Mouse (Mus musculus) retina, embryonic 14.5 days (tissue): ENCODE data around the gene Sept14.

Experiments used
- DNase-seq: peaks from one replicate; pipeline ENCODE4 v3.0.0-alpha.2; 2015; ENCODE audit warnings: low spot score

Sept14 gene

DNA sequence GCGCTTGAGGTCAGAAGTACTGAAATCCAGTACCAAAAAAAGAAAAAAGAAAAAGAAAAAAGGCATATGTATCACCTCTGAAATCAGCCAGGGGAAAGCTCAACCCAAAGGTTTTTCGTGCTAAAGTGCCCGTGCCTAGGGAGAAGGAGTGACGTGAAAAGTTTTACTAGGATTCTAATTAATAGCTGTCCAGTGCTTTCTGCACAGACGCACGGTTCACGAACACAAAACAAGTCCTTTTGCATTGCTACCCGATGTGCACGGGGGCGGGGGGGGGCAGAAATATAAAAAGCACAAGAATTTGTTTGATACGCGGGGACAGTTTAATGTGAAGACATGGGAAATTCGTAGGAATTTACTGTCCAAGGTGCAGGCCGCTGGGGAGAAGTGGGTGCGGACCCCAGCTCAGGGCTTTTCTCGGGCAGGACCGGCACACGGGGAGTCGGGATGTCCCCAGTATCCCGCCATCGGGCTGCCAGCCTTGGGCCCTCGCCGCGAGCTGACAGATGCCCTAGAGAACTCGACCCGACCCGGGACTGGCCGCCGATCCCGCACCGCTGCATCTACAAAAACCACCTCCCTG lies 38.8 kb downstream of the Sept14 start:
- DNase-seq = no peak

DNA sequence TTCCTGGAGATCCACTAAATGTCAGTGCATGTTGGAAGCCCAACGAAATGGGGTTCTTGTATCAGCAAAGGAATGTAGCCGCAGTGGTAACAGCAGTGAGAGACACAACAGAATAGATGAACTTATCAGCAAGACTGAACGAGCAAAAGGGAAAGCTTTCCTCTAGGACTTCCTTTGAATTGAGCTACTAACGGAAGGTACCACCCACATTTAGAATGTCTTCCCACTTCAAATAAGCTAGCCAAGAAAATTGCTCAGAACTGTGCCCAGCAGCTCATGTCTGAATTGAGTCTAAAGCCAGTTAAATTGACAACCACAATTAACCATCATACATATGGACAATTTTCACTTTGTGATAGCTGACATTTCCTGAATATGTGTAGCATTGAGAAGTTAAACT lies 40.5 kb downstream of the Sept14 start:
- DNase-seq = no peak

DNA sequence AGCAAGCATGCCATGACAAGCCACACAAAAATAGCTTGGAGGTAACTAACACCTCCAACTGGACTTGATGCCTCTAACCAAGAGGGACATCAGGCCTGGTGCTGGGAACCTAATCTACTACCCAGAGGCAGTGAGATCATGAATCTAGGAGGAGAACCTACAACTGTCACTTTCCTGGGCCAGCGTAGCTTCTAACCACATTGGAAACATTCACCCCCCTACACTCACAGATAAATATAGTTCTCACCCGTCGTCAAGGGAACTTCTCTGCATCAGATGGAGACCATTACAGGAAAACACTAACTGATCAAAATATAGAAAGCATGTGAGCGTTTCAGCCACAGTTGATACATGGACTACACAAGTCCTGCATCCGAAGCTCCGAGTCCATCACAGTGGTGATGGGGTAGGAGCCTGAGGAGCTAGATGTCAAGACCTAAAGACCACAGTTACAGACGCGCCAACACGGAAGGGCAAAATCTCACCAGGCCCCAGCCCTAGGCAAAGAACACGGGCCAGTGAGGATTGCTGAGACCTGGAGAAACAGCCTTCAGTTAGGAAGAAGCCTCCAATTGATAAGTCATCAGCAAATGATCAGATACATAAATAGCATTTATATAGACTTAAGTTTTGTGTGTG lies 41.9 kb downstream of the Sept14 start:
- DNase-seq = no peak

DNA sequence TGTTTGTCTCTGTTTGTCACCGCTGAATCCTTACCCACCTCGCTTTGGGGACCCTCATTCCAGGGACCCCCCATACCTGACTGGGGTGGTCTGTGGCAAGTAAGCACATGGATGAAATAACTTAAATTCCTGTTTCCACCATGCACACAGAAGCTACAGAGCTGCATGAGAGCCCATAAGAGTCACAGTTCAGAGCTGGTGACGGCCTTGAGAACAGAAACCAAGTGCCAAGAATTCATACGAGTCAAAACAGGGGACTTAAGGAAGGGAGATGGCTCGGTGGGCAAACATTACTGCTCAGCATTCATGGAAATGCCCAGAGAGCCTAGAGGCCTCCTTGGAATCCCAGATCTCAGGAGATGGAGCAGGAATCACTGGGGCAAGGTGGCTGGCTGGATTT lies 44.2 kb downstream of the Sept14 start:
- no peak for DNase-seq

DNA sequence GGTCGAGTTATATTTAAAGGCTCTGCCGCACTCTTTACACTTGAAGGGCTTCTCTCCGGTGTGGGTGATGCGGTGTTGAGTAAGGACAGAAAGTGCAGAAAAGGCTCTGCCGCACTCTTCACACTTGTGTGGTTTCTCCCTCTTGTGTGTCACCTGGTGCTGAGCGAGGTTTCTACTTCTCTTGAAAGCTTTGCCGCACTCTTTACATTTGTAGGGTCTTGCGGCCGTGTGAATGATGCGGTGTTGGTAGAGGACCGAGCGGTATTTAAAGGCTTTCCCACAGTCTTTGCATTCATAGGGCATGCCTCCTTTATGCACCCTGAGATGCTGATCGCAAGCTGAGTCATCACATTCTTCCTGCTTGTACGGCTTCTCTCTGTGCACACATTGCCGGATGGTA lies 50.4 kb downstream of the Sept14 start:
- no peak for DNase-seq

DNA sequence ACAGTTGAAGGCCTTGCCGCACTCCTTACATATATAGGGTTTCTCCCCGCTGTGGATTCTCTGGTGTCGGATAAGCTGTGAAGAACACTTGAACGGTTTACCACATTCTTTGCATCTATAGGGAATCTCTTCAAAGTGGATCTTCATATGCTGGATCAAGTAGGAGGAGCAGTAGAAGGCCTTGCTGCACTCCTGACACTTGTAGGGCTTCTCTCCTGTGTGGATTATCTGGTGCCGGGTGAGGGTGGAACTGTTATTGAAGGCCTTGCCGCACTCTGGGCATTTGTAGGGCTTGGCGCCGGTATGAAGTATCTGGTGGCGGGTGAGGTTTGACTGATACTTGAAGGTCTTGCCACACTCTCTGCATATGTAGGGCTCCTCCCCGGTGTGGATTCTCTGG lies 51.3 kb downstream of the Sept14 start:
- no peak for DNase-seq

DNA sequence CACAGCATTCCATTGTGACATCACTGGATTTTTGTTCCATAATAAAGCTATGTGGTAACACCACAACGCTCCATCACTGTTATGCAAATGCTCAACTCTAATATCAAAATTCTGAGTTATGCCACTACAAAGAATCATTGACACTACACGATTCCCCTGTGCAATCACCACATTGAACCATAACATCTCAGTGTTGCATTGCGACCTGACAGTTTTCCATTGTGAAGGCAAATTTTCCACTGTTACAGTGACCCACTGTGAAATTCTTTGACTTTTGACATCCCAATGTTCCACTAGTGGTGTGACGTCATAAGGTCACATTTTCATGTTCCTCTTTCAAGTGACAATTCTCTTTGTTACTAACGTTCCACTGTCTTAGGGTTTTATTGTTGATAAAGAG lies 57.5 kb downstream of the Sept14 start:
- DNase-seq = no peak
